Mouse (Mus musculus) left cerebral cortex, postnatal 14 days (tissue): ENCODE data around the gene Kif2c. TPM values are rescaled to one million over a fixed set of nuclear protein-coding genes. Genes with fewer than 3 reads are reported as not detected.
"Not testable (repeated sequence)": the region's sequence is repeated elsewhere in the genome, so short reads cannot be mapped to it uniquely, and the experiment has no call there.

Experiments
- DNase-seq, 2 experiments: peaks; one replicate each; pipeline ENCODE4 v3.0.0; 2021 to 2022; ENCODE audit warnings: low spot score in 2 of 2, mixed read lengths in 1 of 2
- intact Hi-C: fragments of 180-260 bp; cut with DNase I; formaldehyde crosslinking; loops from one replicate; pipeline ENCODE4 v1.15.1; 2025
- total RNA-seq, 2 experiments: library from RNA; stranded (reverse); gene quantifications; 2 replicates each; pipeline ENCODE4 v1.2.3; 2021

Kif2c gene
- total RNA-seq, 2 experiments from 2014 or later, result 0.46 to 0.61 TPM

GRCm38 (mm10) chr4:117189856-117190543, 7.6 kb upstream of the Kif2c start:
- peak; percentile 31 to 73 for DNase-seq
- intact Hi-C loops, result no loop called here

GRCm38 (mm10) chr4:117189382-117189855, 7.0 kb upstream of the Kif2c start:
- peak; percentile 88 to 93 for DNase-seq
- intact Hi-C loops, result no loop called here

GRCm38 (mm10) chr4:117188969-117189368, 6.5 kb upstream of the Kif2c start:
- no peak for DNase-seq
- intact Hi-C loops, result no loop called here

- intact Hi-C loops, result not testable (repeated sequence)
These were observed 289 bp upstream of the Kif2c start for GRCm38 (mm10) chr4:117182759-117183096.

GRCm38 (mm10) chr4:117169936-117170335, 12.5 kb downstream of the Kif2c start:
- intact Hi-C loops, result no loop called here
- no peak for DNase-seq

More at GRCm38 (mm10) chr4:117182759-117183096, 289 bp upstream of the Kif2c start:
- DNase-seq, result not testable (repeated sequence)

- no peak for DNase-seq
- intact Hi-C loops, result no loop called here
These were observed 21.3 kb downstream of the Kif2c start for GRCm38 (mm10) chr4:117161183-117161582.

- intact Hi-C loops, result loop anchor here (5.0 kb wide), 1 partner anchor 58 kb away; no protein-coding TSS in a partner anchor
- no peak for DNase-seq
These were observed 22.8 kb downstream of the Kif2c start for GRCm38 (mm10) chr4:117159666-117160065.

GRCm38 (mm10) chr4:117156372-117156771, 26.1 kb downstream of the Kif2c start:
- intact Hi-C loops, result loop anchor here (5.0 kb wide), 1 partner anchor 61 kb away; no protein-coding TSS in a partner anchor

GRCm38 (mm10) chr4:117155792-117156355, 26.6 kb downstream of the Kif2c start, which contains the start of gene Rps8:
TSS of gene Rps8 (minus strand) at chr4:117156243.
- peak; percentile 76 to 86 for DNase-seq
- intact Hi-C loops, result loop anchor here (5.0 kb wide), 1 partner anchor 61 kb away; no protein-coding TSS in a partner anchor

More at GRCm38 (mm10) chr4:117156372-117156771, 26.1 kb downstream of the Kif2c start:
- no peak for DNase-seq

GRCm38 (mm10) chr4:117155020-117155791, 27.2 kb downstream of the Kif2c start:
- DNase-seq, result peak in 1 of 2 experiments; percentile 49
- intact Hi-C loops, result loop anchor here (5.0 kb wide), 1 partner anchor 62 kb away; no protein-coding TSS in a partner anchor

- intact Hi-C loops, result no loop called here
- DNase-seq, result no peak
These were observed 29.7 kb downstream of the Kif2c start for GRCm38 (mm10) chr4:117152714-117153113.

GRCm38 (mm10) chr4:117151416-117151815, 31.0 kb downstream of the Kif2c start:
- no peak for DNase-seq
- intact Hi-C loops, result no loop called here

- DNase-seq, result no peak
- intact Hi-C loops, result no loop called here
These were observed 32.2 kb downstream of the Kif2c start for GRCm38 (mm10) chr4:117150212-117150733.

- DNase-seq, result no peak
- intact Hi-C loops, result no loop called here
These were observed 32.9 kb downstream of the Kif2c start for GRCm38 (mm10) chr4:117149291-117150211.

- intact Hi-C loops, result no loop called here
- DNase-seq, result no peak
These were observed 33.6 kb downstream of the Kif2c start for GRCm38 (mm10) chr4:117148815-117149214.

GRCm38 (mm10) chr4:117148047-117148713, 34.3 kb downstream of the Kif2c start:
- intact Hi-C loops, result no loop called here
- DNase-seq, result no peak

- intact Hi-C loops, result no loop called here
- peak; percentile 78 to 86 for DNase-seq
These were observed 36.3 kb downstream of the Kif2c start for GRCm38 (mm10) chr4:117146176-117146575.

GRCm38 (mm10) chr4:117145248-117145647, 37.2 kb downstream of the Kif2c start:
- intact Hi-C loops, result no loop called here
- DNase-seq, result no peak
